Mouse (Mus musculus) ES-Bruce4 (cell line): ENCODE data around the gene H3f3a. TPM values are rescaled to one million over a fixed set of nuclear protein-coding genes. Genes with fewer than 3 reads are reported as not detected.

Source experiments
- H3K27ac ChIP-seq: 2 replicates; pipeline ENCODE4 v1.5.1; 2012; ENCODE audit warnings: low read length, inconsistent platforms; ENCODE audit not compliant: insufficient read depth
- H3K27me3 ChIP-seq: 2 replicates; pipeline ENCODE4 v1.6.1; 2012; ENCODE audit warnings: mild to moderate bottlenecking, low read length, inconsistent platforms; ENCODE audit not compliant: control insufficient read depth, poor library complexity, insufficient read depth, severe bottlenecking
- H3K36me3 ChIP-seq: 2 replicates; pipeline ENCODE4 v1.6.1; 2012; ENCODE audit warnings: inconsistent platforms, mild to moderate bottlenecking, low read length, moderate library complexity; ENCODE audit not compliant: control insufficient read depth, poor library complexity, insufficient read depth, severe bottlenecking
- H3K4me1 ChIP-seq: one replicate; pipeline ENCODE4 v1.8.1; 2011; ENCODE audit warnings: low read length; ENCODE audit not compliant: control insufficient read depth, insufficient read depth
- H3K4me3 ChIP-seq: 2 replicates; pipeline ENCODE4 v1.5.1; 2011; ENCODE audit warnings: low read depth, mild to moderate bottlenecking, low read length
- H3K9ac ChIP-seq: 2 replicates; pipeline ENCODE4 v1.6.1; 2012; ENCODE audit warnings: low read depth, mild to moderate bottlenecking, inconsistent platforms; ENCODE audit not compliant: poor library complexity, severe bottlenecking
- H3K9me3 ChIP-seq: replicated peaks from 2 replicates; pipeline ENCODE4 v1.6.1; 2012; ENCODE audit warnings: mild to moderate bottlenecking, low read length, inconsistent platforms; ENCODE audit not compliant: control insufficient read depth, poor library complexity, insufficient read depth, severe bottlenecking
- CTCF ChIP-seq: IDR thresholded peaks from one replicate; pipeline ENCODE4 v1.8.1; 2011; ENCODE audit warnings: low read depth, low read length
- EP300 ChIP-seq: IDR thresholded peaks from 2 replicates; pipeline ENCODE4 v1.6.1; 2011; ENCODE audit warnings: low read depth, low read length; ENCODE audit not compliant: insufficient read depth
- POLR2A ChIP-seq: IDR thresholded peaks from one replicate; pipeline ENCODE4 v1.8.1; 2011; ENCODE audit warnings: low read length; ENCODE audit not compliant: insufficient read depth
- polyA plus RNA-seq: library from polyadenylated mRNA; stranded (reverse); fragments of >200 nt; gene quantifications from 2 replicates; pipeline ENCODE4 v1.2.4, GENCODE M21; 2011; ENCODE audit warnings: low read depth; ENCODE audit not compliant: missing spikeins, insufficient read depth, insufficient read length

Gene H3f3a
- polyA plus RNA-seq, 1 experiment = 679 TPM

DNA sequence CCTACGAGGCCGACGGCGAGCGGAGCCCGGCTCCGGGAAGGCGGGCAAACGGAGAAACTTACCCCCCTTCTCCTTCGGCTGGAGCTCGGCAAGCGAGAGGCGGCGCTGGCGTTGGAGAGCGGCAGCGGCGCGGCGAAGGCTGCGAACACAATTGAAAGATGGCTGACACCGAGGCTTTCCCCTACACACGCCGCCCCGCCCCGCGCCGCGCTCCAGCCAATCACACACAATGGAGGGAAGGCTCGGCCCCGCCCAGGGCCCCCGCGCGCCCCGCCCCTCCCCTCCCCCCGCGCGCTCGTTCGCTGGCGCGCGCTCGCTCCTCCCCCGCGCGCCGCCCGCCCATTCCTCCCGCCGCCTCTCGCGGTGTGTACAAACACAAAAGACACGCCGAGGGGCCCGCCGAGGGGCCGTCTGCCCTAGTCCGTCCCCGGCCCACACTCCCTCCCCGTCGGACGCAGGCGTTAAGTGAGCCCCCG lies 296 bp downstream of the H3f3a start:
- Histone ChIP-seq H3K9ac (peak overlapping the region; percentile 99), H3K4me1 (peaks cover 5% of the 10 kb centered on the region), H3K36me3 (peaks cover 20% of the 10 kb centered on the region), H3K4me3 (peak overlapping the region; percentile 88), H3K27ac (peak overlapping the region; percentile 69), H3K9me3 (no peaks in the 10 kb centered on the region), H3K27me3 (no peaks in the 10 kb centered on the region)
- TF ChIP-seq CTCF = no peak
- TF ChIP-seq EP300 = no peak
- peak; percentile 75 for TF ChIP-seq POLR2A

DNA sequence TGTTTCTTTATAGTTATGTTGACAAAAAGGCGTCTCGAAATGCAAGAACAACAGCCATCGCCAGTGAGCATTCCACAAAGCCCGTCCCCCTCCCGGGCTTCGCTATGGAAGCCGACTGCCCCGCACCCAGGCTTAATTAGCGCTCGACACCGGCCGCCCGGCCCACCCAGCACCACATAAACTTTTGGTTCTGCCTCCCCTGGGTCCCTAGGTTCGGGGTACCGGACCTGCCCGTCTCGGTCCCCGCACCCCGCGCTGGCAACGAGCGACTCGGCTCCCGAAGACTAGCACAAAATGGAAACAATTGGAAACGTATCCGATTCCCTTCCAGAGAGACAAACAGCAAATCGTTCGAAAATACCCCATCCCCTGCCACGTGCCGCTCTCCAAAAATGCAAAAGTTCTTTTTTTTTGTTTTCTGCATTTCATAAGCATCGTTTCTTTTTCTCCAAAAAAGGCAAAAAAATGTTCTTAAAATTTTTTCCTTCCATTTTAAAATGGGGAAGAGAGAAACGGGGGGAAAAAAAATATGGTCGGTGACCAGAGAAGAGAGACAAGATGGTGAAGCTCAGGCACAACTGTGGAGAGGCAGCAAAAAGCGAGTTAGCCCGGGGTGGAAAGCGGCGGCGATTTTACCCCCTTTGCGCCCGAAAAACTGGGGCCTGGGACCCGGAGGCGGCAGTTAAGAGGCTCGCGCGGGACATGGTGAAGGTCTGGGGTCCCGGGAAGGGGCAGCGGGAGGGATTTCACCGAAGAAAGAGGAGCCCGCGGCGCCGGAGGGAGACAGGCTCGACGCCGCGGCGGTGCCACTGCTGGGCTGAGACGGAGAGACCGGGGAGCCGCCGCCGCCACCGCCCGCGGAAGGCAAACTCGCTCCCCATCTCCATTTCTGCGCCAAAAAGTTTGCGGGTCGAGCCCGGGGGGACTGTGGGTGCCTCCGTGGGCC lies 1.0 kb downstream of the H3f3a start:
- H3K4me1 ChIP-seq = peaks cover under 1% of the 10 kb centered on the region

GRCm38 (mm10) chr1:180811596-180812462 lies 1.9 kb downstream of the H3f3a start:
- peaks cover 34% of the 10 kb centered on the region for H3K36me3 ChIP-seq
- H3K4me3 ChIP-seq = peak overlapping the region; percentile 86
- H3K9ac ChIP-seq = peak overlapping the region; percentile 99
- no peaks in the 10 kb centered on the region for H3K27me3 ChIP-seq
- no peaks in the 10 kb centered on the region for H3K9me3 ChIP-seq
- no peaks in the 10 kb centered on the region for H3K4me1 ChIP-seq
- TF ChIP-seq EP300 (no peak), POLR2A (no peak), CTCF (no peak)
- H3K27ac ChIP-seq = no peak overlapping the region

More for the DNA sequence above, 1.0 kb downstream of the H3f3a start:
- H3K27me3 ChIP-seq = no peaks in the 10 kb centered on the region
- peaks cover 25% of the 10 kb centered on the region for H3K36me3 ChIP-seq
- H3K27ac ChIP-seq = peak overlapping the region; percentile 69
- H3K9ac ChIP-seq = peak overlapping the region; percentile 99
- TF ChIP-seq CTCF (no peak), EP300 (no peak), POLR2A (no peak)
- H3K9me3 ChIP-seq = no peaks in the 10 kb centered on the region
- peak overlapping the region; percentile 86 for H3K4me3 ChIP-seq

GRCm38 (mm10) chr1:180810976-180811375 lies 2.8 kb downstream of the H3f3a start:
- Histone ChIP-seq H3K36me3 (peaks cover 43% of the 10 kb centered on the region), H3K27me3 (no peaks in the 10 kb centered on the region), H3K9me3 (no peaks in the 10 kb centered on the region), H3K9ac (no peak overlapping the region; the same call in 1 of the 2 replicates), H3K27ac (no peak overlapping the region), H3K4me1 (no peaks in the 10 kb centered on the region), H3K4me3 (no peak overlapping the region)
- TF ChIP-seq CTCF = no peak
- TF ChIP-seq EP300 = no peak
- TF ChIP-seq POLR2A = no peak

DNA sequence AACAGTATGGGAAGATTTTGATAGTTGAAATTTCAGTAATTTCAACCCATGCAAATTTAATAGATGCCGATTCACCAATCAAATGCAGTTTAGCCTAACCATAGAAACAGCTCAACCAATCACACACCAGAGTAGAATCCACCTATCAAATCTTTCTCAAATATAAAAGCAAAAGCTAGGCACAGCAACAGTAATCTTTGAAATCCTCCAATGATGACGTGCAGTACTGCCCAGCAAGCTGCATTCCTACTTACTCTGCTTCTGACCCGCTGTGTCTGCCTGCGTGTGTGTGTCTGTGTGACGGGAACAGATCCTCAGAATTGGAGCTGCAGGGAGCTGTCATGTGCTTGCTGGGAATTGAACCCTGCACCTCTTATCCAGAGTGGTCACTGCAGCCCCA lies 4.9 kb downstream of the H3f3a start:
- Histone ChIP-seq H3K27me3 (no peaks in the 10 kb centered on the region), H3K9ac (no peak overlapping the region), H3K9me3 (no peaks in the 10 kb centered on the region), H3K4me1 (no peaks in the 10 kb centered on the region), H3K27ac (no peak overlapping the region), H3K4me3 (no peak overlapping the region), H3K36me3 (peaks cover 63% of the 10 kb centered on the region)
- no peak for TF ChIP-seq POLR2A
- no peak for TF ChIP-seq EP300
- TF ChIP-seq CTCF = no peak
